Mouse (Mus musculus): ENCODE data around the gene Nphp4. TPM values are rescaled to one million over a fixed set of nuclear protein-coding genes. Genes with fewer than 3 reads are reported as not detected.
"Not testable (repeated sequence)": the region's sequence is repeated elsewhere in the genome, so short reads cannot be mapped to it uniquely, and the experiment has no call there.

The Nphp4 gene
- polyA plus RNA-seq, 1 experiment: 2.1 TPM

GRCm38 (mm10) chr4:152478224-152478567 lies 1.7 kb downstream of the Nphp4 start:
- DNase-seq (ENCODE audit: low read depth): no peak

DNA sequence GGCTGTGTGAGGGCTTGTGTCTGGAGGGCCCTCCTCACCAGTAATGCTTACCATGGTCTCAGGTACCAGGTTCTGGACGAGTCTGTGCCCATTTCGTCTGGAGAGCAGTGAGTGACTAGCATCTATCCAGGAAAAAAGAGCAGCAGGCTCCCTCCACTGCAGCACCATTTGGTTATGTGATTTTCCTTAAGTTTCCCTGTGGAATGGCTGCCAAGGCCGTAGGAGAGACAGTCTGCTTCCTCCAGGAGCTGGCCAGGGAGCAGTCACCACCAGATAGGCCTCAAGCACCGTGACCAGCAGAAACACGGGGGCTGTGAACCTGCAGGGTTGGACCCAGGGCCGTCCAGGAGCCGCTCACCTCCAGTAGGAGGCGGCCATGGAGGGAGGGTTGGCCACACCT lies 3.9 kb downstream of the Nphp4 start:
- no peak for DNase-seq (ENCODE audit: low read depth)

- no peak for DNase-seq (ENCODE audit: low read depth)
Observed at GRCm38 (mm10) chr4:152488046-152488445, 11.5 kb downstream of the Nphp4 start.

GRCm38 (mm10) chr4:152490311-152490710 lies 13.8 kb downstream of the Nphp4 start:
- peak; percentile 2 for DNase-seq (ENCODE audit: low read depth)

GRCm38 (mm10) chr4:152491250-152491899 lies 14.9 kb downstream of the Nphp4 start:
- no peak for DNase-seq (ENCODE audit: low read depth)

- DNase-seq (ENCODE audit: low read depth): no peak
Observed at GRCm38 (mm10) chr4:152494360-152494879, 17.9 kb downstream of the Nphp4 start.

GRCm38 (mm10) chr4:152512221-152512925 lies 35.9 kb downstream of the Nphp4 start:
- DNase-seq (ENCODE audit: low read depth): no peak

DNA sequence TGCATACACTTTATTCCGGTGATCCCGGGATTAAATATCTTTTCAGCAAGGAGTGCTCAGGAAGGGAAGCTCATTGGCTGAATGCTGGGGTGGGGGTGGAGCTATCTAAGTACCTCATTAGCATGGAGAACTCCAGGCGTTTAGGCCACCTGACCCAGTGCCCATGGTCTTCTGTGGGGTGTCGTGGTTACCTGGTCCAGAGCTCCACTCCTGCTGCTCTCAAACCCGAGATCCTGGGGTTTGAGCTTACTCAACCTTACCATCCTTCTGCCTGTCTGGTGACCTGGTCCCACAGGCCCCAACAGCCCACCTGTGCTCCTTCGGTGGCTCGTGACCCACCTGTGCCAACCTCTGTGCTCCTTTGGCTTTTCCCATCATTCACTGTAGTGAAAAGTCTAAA lies 38.4 kb downstream of the Nphp4 start:
- DNase-seq (ENCODE audit: low read depth): no peak

DNA sequence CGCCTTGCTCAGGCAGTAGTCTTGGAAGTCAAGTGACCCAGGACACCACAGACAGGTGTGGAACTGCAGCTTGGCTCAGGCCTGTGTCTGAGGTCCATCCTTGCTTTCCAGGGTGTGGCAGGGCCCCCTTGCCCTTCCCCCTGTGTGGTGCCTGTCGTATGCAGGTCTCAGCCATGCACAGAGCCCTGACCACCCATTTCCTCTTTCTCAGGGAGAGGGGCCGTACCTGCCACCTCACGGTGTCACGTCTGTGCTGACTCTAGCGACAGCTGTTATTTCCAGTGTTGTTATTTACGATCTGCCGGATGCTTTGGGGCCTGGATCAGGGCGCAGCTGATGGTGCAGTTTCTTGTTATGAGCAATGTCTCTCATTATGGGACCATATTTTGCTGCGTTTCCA lies 42.6 kb downstream of the Nphp4 start:
- DNase-seq (ENCODE audit: low read depth): no peak

- DNase-seq (ENCODE audit: low read depth): no peak
Observed at GRCm38 (mm10) chr4:152520083-152520482, 43.6 kb downstream of the Nphp4 start.

- no peak for DNase-seq (ENCODE audit: low read depth)
Observed at GRCm38 (mm10) chr4:152532872-152533271, 56.4 kb downstream of the Nphp4 start.

DNA sequence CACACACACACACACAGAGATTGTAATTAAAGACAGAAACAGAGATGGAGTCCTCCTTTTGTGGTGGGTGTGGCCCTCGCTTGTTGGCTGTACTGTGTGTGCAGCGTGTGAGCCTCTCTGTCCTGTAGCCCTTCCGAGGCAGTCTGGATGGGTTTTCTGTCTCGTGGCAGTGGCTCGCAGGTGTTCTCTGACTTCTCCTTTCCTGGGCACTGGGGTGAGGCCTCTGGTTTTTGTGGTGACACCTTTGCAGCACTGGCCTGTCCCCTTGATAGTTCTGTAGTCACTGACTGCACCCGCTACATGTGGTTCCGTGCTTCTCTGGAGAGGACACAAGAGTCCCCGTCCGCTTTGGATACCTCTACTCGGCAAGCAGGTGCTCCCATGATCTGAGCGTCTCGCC lies 63.2 kb downstream of the Nphp4 start:
- DNase-seq (ENCODE audit: low read depth): no peak

GRCm38 (mm10) chr4:152541172-152541571 lies 64.7 kb downstream of the Nphp4 start:
- DNase-seq (ENCODE audit: low read depth): no peak

GRCm38 (mm10) chr4:152542447-152542846 lies 65.9 kb downstream of the Nphp4 start:
- no peak for DNase-seq (ENCODE audit: low read depth)

- DNase-seq (ENCODE audit: low read depth): no peak
Observed at GRCm38 (mm10) chr4:152546481-152546880, 70.0 kb downstream of the Nphp4 start.

DNA sequence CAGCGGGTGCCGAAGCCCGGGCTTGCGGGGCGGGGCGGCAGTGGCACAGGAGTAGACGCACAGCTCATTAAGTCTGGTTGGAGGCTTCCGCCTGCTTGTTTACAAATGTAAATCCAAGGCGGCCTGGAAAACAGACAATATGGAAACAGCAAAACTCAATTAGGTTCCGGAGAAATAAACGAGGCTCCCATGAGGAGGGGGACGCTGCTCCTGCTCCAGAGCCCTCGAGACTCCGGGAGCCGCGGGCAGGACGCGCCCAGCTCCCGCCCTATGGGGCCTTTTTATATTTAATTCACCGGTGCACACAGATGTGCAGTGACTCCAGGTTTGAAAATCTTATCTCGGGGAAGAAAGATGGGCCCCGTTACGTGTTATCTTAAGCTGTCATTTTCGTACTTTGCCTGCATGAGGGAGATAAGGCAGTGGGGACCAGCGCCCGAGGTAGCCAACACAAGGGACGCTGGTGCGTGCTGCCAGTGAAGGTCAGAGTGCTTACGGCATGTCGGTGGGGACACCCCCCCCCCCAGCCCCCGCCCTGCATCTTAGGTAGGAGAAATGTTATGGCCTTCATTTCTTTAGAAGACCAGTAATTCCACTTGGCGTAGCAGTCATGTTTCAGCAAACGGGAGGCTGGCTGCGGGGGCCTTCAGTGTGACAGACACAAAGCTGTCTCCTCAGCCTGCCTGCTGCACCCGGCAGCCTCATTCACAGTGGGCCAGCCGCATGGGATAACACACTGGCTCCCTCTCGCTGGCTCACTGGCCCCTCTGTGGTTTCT lies 71.6 kb downstream of the Nphp4 start:
- DNase-seq (ENCODE audit: low read depth): no peak

- no peak for DNase-seq (ENCODE audit: low read depth)
Observed at GRCm38 (mm10) chr4:152549507-152550202, 73.1 kb downstream of the Nphp4 start.

DNA sequence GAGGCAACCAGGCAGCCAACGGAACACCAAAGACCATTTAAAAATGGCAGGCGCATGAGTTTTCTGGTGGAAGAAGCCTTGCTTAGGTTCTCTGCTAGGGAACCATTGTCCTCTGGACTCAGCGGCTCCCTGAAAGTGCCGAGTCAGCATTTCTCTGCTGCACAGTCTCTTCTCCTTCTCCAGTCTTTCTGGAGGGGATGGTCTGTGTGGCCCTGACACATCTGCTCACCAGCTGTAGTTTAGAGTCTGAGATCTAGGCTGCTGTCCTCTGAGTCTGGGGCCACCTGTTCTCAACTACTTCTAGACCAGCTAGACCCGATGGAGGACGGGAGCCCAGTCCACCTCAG lies 73.7 kb downstream of the Nphp4 start:
- DNase-seq (ENCODE audit: low read depth): no peak

- DNase-seq (ENCODE audit: low read depth): no peak
Observed at GRCm38 (mm10) chr4:152553582-152554285, 77.2 kb downstream of the Nphp4 start.

GRCm38 (mm10) chr4:152554421-152554820 lies 77.9 kb downstream of the Nphp4 start:
- no peak for DNase-seq (ENCODE audit: low read depth)

DNA sequence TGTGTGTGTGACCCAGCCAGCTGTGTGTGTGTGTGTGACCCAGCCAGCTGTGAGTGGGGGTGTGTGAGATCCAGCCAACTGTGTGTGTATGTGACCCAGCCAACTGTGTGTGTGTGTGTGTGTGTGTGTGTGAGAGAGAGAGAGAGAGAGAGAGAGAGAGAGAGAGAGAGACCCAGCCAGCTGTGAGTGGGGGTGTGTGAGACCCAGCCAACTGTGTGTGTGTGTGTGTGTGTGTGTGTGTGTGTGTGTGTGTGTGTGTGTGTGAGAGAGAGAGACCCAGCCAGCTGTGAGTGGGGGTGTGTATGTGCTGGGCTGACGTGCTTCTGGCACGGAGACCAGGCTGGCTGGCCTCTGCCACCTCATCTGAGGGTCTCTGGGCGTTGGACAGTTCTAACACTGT lies 79.3 kb downstream of the Nphp4 start:
- DNase-seq (ENCODE audit: low read depth): not testable (repeated sequence)

DNA sequence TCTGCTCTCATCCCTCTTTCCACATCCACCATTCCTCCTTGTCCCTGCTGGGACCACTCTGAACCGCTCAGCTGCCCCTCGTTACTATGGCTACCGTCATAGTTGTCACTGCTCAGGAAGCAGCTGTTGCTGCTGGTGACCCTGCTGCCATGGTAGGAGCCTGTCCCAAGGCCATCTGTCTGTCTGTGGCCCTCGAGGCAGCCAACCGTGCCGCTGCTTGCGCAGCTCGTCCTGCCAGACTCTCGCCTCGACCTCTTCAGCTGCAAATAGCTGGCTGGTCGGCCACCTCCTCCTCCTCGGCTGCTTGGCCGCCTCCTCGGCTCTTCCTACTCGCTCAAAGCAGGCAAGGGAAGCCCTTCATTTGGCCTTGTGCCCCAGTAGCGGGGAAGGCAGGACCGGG lies 81.7 kb downstream of the Nphp4 start:
- no peak for DNase-seq (ENCODE audit: low read depth)
